Mouse (Mus musculus) layer of hippocampus, postnatal 36 days (tissue): Measurements from ENCODE around the gene Gcnt7. TPM values are rescaled to one million over a fixed set of nuclear protein-coding genes. Genes with fewer than 3 reads are reported as not detected.

Source experiments
- DNase-seq, 2 experiments: peaks; one replicate each; pipeline ENCODE4 v3.0.0; 2022
- total RNA-seq, 2 experiments: library from RNA; stranded (reverse); gene quantifications; 2 replicates each; pipeline ENCODE4 v1.2.3; 2021

The Gcnt7 gene
- not detected for total RNA-seq

DNA sequence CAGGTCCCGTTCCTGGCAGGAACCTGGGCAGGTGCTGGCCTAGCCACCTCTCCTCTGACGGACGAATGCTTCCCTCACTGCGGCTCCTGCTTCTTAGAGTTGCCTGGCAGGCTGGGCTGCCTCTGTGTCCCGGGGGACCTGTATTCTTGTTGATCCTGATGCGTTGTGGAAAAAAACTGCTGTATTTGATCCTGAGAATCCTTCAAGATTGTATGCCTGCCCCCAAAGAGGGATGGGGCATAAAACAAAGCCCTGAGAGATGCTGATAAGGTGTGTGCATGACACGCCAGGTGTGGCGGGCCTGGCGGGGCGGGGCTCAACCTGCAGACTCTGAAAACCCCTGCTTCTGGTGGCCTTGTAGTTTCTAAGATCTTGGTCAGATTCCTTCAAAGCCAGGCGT is at the start of gene Gcnt7:
Gene Gcnt7 (minus strand): TSS at position 101 of the 400 bp plus-strand sequence.
- no peak for DNase-seq

DNA sequence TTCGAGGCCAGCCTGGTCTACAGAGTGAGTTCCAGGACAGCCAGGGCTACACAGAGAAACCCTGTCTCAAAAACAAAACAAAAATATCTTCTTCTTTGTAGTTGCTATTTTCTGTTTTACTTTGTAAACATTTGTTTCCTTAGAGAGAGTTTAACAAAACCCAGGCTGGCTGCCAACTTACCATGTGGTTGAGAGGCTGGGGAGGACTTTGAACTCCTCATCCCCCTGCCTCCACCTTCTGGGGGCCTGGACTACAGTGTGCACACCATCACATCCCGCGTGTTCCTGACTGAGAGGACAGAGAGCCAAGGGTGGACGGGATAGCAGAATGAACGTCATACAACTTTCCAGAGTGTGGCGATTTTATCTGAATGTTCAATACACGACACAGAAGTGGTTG is 47.7 kb upstream of the Gcnt7 start:
- no peak for DNase-seq

DNA sequence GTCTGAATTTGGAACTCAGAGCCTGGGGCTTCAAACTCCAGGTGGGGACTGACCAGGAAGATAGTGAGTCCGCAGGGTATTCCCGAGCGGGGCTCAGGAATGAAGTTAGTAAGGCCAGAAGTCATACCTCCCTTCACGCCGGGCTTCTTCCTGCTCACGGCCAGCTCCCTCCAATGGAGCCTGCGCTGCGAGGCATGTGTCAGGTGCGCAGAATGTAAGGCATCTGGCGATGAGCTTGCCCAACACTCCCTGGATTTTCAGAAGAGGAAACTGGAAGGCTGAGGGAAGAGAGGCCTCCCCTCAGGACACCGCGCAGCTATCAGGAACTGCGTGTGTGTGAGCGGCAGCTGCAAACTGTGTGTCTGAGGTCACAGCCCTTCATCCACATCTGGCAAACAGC is 43.8 kb upstream of the Gcnt7 start:
- DNase-seq: no peak

DNA sequence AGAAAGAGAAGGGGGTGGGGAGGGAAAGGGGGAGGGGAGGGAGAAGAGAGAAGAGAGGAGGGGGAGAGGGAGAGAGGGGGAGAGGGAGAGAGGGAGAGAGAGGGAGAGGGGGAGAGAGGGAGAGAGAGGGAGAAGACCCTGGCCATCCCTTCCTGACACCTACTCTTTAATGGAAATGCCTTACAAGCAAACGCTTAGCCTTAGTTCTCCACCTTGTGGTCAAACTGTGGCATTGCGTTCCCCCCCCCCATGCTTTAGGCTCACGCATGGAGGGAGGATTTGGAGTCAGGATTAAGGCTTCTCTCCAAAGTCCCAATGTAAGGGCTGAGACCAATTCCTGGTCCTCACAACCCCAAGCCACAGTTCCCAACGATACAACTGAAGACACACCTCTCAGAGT is 42.9 kb upstream of the Gcnt7 start:
- peak in 1 of 2 experiments; percentile 9 for DNase-seq

DNA sequence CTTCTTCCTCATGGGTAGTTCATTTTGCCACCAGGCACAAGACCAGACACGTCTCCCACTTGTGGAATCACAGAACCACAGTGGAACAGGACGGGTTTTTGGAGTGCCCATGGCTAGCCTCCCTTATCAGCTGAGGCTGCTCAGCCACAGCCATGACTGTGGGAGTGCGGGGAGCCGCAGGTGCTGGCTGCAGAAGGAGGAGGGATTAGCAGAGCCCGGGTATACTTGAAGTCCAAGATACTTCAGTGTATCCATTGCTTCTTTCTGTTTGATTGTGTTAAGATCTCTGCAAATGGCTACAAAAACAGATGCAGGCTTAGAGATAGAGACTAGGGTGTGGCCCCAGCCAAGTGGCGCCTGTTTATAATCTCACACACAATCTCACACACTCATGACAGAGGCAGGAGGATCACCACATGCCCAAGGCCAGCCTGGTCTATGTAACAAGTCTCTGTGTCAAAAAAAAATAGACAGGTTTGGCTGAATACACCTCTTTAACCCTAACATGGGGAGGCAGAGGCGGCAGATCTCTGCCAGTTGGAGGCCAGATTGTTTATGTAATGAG is 42.4 kb upstream of the Gcnt7 start:
- DNase-seq: no peak

DNA sequence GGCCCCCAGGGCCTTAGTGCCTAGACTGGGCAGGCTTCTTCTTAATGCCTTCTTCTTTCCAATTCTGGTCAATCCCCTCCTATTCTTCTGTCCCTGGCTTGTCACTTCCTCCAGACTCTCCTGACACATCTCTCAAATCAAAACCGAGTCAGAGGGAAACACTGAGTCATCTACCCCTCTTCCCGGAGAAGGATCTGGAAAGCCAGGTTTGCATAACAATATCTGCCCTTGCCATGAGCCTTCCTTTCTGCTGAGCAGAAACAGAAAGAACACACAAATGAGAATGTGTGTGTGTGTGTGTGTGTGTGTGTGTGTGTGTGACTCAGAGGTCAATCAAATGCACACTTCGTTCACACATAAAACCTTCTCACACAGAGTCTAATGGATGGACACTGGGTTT is 40.4 kb upstream of the Gcnt7 start:
- DNase-seq: no peak

DNA sequence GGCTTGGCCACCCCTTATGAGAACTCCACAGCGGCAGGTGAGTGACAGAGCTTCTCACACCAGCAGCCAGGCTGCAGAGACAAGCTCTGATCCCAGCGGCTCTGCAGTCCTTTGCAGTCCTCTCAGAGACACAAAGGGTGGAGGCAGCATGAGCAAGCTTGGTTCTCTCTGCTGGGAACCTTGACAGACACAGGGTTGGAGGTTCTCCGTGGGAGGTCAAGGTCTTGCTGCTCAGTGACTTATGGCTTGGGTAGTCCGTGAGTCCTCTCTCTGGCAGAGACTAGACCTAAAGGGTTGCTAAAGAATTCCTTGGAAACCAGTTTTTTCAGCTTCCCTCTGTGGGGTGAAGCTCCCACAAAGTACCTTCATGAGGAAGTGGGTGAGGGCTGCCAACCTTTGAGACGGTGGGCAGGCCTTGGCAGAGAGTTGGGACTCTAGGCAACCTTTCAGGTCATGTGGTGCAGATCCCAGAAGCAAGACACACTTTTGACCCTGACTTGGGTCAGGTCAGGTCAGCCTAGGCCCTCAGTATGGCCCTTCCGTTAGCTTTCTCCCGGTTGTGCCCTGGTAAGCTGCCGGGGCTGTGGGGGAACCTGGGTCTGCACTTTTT is 38.4 kb upstream of the Gcnt7 start:
- no peak for DNase-seq

DNA sequence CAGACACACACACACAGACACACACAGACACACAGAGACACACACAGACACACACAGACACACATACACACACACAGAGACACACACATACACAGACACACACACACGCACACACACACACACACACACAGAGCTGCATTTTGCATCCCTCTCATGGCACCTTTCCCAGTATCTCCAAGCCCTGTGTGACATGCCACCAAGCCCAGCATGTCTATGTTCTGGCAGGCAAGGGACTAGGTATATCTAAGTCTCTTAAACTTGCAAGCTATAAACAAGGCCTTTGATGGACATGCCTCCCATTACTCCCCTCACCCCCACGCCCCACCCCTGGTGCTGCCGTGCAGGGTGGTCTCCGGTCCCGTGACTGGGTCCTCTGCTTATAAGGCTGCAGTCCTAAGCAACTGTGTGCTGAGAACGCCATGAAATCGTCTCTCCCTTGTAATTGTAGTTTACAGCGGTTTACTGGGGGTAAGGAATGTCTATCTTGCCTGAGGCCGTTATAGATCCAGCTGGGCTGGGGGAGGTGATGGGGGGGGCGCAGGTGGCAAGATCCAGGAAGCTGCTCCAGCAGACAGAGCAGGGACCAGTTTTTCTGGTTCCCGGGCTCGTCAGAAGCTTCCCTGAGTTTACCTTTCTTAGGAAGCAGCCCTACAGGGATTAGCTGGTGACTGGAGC is 26.4 kb upstream of the Gcnt7 start:
- DNase-seq: no peak

DNA sequence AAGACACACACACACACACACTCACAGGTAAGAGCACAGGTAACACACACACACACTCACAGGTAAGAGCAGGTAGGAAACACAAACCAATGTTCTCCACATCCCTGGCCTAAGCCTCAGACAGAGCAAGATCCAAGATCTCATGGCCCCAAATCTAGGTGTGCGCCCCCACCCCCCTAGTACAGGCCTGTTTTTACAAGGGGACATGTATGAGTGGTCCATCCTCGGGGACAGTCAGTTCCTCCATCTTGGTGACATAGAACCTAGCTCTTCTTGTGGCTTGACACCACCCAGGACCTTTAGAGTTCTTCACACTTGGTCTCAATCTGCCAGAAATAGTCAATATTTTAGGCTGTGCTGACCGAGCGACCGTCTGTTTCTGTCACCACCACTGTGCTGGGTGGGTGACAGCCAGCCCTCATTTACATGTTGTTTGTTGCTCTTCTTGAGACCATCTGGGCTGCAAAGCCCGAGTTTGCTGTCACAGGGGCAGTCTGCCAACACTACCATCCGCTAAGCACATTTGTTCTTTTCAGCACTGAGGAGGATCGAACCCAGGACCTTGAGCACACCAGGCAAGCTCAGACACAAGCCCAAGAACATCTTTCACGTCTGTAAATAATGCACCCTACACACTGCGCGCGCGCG is 25.5 kb upstream of the Gcnt7 start:
- DNase-seq: peak; percentile 27 to 30

DNA sequence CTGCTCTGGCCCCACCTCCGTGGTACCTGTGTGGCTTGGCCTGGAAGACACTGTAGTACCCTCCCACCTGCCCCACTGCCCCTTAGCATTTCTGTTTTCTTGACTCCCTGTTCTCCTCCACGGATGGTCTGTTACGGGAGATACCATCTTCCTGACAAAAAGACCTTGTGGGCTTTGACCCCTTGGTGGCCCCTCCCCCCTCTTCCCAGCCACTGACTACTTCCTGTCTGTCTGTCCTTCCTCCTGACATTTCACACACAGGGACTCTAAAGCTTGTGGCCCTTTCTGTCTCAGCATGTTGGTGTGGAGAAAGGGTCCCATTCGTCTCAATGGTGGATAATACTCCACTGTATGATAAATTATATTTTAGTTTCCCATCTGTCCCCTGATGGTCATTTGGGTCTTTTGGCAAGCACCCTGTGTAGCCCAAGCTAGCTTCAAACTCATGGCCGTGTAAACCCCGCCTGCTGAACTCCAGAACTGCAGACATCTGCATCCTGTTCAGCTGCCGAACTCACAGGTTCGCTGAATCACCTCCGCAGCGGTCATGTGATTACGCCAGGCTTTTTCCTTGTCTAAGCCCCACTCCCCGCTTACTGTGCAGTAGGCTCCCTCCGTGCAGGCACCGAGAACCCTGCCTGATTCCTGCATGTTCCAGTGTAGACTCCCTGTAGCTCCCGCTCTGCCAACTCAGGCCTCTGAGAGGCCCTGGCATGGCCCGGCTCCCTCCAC is 23.4 kb upstream of the Gcnt7 start:
- DNase-seq: no peak

DNA sequence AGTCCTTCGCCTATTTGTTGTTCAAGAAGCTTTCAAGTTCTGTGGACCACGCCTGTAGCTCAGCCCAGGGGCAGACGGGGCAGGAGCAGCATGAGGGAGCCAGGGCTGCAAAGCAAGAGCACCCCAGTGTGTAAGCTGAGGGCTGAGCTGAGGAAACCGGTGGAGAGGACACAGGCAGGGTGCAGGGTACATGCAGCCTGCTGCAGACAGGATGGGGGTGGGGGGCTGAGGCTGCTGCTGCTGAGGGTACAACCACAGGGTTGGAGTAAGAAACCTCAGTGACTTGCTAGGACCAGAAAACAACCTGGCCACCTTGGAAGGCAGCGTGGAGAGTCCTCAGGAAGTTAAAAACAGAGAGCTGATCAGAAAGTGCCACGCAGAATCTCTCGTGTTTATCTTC is 21.9 kb upstream of the Gcnt7 start:
- DNase-seq: no peak

DNA sequence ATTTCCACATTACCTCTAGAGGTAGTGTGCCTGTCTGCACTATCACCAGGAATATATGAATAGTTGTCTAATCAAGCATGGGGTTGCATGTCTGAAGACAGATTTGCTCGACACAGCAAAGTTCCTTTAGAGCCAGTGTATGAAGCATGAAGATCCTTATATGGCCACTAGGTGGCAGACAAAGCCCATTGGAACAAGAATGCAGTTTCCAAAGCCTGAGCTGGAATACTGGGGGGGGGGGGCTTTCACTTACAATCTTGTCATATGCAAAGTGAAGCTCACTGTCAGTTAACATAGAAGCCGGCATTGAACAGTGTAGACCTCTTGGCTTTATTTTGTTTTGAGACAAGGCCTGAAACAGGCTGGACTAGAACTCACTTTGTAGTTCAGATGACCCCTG is 19.5 kb upstream of the Gcnt7 start:
- DNase-seq: peak in 1 of 2 experiments; percentile 21

DNA sequence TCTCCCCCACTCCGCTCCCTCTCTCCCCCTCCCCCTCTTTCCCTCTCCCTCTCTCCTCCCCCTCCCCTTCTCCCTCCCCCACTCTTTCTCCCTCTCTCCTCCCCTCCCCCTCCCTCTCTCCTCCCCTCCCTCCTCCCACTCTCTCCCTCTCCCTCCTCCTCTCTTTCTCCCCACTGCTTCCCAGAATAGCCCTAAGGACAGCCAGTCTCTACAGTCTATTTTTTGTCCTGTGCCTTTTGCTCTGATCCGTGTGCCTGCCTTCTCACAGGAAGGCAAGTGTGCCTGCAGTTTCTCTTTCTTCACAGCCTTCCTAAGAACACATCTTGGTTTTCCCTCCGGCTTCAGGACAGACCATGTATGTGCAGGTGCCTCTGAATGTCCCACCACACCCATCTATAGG is 19.0 kb upstream of the Gcnt7 start:
- DNase-seq: no peak

DNA sequence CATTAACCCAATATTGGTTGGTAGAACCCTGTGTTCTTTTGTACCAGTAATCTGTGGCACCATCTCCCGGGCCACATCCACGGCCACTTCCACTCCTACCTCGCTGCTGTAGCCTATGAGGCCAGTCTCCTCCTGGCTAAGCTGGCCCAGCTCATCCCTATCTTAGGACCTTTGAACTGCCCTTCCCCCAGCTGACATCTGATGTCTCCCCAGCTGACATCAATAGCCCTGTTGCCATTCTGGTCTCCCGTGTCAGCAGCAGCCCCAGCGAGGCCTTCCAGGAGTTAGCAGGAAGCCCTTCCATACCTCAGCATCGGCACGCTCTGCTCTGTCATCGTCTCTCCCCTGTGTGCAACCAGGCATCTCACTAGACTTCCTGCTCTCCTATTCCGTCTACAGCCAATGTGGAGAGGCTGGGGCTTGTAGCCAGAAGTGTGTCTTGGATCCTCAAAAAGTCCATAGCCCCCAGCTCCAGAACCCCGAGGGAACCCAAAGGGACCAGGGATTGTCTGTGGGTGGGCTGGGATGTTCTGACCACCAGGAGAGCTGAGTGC is 18.4 kb upstream of the Gcnt7 start:
- DNase-seq: no peak

DNA sequence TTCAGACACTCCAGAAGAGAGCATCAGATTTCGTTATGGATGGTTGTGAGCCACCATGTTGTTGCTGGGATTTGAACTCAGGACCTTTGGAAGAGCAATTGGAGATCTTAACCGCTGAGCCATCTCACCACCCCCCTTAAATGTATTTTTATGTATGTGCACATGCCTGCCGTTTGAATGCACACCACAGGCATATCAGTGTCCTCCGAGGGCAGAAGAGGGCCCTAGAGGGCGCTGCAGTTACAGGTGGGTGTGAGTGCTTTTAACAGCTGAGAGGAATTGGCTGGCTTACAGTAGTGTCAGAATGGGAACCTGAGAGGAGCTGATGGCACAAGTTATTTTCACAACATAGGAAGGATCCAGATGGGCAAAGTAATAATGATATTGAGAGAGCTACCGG is 16.6 kb upstream of the Gcnt7 start:
- no peak for DNase-seq

DNA sequence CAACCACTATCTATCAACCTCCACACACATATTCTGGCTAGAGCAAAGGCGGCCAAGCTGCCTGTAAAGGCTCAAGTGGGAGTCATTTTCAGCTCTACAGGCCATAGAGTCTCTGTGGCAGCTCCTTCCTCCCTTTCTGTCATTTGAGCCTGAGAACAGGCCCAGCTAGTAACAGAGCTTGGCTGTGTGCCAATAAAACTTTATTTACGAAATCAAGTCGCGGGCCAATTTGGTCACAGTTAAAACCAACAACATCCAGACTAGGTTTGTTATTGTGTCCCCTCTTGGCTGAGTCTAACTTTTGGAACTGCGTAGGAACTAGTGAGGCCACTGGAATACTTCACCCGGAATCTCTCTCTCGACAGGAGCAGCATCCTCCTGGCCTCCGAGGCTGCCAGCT is 15.2 kb upstream of the Gcnt7 start:
- no peak for DNase-seq

DNA sequence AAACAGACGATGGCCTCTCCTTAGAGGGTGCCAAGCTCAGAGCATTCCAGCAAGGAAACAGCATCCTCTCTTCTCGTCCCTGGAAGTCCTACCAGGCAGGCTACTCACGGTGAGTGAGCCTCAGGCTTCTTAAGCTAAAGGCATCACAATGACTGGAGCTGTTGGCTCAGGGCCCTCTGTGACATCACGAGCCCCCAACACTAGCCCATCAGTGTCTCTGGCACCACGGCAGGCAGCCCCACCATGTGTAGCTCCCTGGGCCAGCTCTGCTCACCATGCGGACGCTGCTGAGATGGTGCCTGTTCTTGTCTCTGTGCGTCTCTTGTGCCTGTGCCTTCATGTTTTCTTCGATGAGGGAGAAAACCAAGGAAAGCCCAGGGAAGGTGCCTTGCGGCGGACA is 13.9 kb upstream of the Gcnt7 start, which contains the start of gene Fam209:
Gene Fam209 (plus strand): TSS at position 203 of the 400 bp plus-strand sequence.
- no peak for DNase-seq

DNA sequence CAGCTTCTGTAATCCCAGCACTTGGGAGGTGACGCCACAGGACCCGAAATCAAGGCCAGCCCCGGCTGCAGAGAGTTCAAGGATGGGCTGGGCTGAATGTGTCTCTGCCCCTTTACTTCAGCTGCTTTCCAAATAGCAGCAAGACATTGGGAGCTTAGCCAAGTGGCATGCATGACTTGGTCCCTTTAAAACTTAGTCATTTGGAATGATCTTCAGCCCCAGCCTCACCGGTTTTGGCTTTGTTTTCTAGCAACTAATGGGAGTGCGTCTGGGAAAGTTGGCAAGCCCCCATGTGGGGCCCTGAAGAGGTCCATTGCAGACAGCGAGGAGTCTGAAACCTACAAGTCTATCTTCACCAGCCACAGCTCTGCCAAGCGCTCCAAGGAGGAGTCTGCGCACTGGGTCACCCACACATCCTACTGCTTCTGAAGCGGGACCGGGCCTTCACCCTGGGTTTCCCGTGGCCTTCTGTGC is 10.0 kb upstream of the Gcnt7 start:
- DNase-seq: no peak

DNA sequence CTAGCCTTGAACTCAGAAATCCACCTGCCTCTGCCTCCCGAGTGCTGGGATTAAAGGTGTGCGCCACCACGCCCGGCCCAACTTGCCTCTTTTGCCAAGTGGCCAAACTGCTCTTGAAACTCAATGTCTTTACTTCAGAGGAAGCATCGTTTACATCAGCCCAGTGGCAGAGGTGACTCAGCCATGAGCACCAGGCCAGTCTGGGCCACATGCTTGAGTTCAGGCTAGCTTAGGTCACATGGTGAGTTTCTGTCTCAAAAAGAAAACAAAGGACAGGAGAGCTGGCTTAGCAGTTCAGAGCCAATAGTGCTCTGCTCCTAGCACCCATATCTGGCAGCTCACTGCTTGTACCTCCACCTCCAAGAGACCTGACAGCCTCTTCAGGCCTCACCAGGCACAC is 8.8 kb upstream of the Gcnt7 start:
- no peak for DNase-seq

DNA sequence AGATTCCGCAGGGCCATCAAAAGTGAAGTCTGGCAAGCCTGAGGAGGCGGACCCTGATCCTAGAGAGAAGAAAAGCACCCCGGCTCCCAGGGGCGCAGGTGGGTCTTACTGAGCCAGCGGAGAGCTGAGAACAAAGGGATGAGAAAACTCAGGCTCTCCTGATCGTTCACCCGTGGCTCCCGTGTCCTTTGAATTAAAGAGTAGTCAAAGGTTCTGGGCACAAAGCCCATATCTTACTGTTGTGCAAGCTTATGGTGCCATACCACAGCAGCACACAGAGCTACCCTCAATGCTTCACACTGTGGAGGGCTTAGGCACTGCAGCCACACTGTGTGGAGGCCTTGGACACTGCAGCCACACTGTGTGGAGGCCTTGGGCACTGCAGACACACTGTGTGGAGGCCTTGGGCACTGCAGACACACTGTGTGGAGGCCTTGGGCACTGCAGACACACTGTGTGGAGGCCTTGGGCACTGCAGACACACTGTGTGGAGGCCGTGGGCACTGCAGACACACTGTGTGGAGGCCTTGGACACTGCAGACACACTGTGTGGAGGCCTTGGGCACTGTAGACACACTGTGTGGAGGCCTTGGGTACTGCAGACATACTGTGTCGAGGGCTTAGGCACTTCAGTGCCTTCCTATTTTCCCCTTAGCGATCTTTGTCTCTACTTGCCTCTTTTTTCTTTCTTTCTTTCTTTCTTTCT is 8.2 kb upstream of the Gcnt7 start:
- no peak for DNase-seq

DNA sequence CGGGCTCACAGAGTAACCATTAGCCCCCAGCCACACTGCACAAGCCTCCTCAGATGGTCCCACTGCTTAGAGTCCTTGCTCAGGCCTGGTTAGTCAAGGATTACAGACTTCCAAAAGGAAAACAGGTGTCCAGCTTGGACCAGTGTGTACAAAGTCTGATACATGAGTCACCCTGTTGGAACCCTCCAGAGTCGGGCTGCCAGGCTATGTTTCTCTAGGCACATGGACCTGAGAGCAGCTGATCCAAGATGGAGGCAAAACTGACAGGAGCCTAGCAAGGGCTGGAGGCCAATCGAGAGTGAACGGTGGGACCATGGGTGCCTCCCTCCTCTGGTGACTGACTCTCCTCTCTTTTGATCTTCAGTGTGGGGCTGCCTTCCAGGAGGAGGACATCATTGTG is 4.4 kb upstream of the Gcnt7 start:
- no peak for DNase-seq

DNA sequence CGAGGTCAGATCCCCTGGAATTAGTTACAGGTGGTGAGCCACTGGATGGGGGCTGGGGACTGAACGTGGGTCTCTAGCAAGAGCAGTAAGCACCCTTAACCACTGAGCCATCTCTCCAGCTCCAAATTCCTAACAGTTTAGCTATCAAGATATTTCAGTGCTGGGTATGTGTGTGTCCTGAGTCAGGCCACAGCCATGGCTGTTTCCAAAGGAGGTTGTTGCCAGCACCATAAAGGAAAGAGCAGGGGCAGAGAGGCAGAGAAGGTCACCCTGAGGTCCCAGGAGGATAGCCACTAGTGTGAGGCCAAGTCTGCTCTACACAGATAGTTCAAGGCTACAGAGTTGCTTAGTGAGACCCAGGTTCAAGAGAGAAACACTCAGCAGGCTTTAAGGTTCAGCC is 2.3 kb upstream of the Gcnt7 start:
- no peak for DNase-seq
